Mouse (Mus musculus): ENCODE results near the gene P4ha3. TPM values are rescaled to one million over a fixed set of nuclear protein-coding genes. Genes with fewer than 3 reads are reported as not detected.

P4ha3 gene
- total RNA-seq, 2 experiments from 2014 or later: 5.4 to 5.9 TPM

Other genes with a start within 250 kb of the P4ha3 start
- gene Pold3, start 164.0 kb upstream of the P4ha3 start, total RNA-seq (2021): 10 to 100 TPM; 23.0 to 37.3 TPM
- gene Lipt2, start 126.2 kb upstream of the P4ha3 start, total RNA-seq (2021): 1 to 10 TPM; 4.2 to 5.8 TPM
- gene Kcne3, start 109.0 kb upstream of the P4ha3 start, total RNA-seq (2021): under 1 TPM; 0.35 to 0.57 TPM
- gene Pgm2l1, start 58.1 kb upstream of the P4ha3 start, total RNA-seq (2021): 100 to 1,000 TPM; 294 to 308 TPM
- 10 to 100 TPM; 20.5 to 28.1 TPM for gene C2cd3, start 86.7 kb downstream of the P4ha3 start, total RNA-seq (2021)
- 100 to 1,000 TPM; 204 to 224 TPM for gene Ppme1, start 86.8 kb downstream of the P4ha3 start, total RNA-seq (2021)
- gene Ucp3, start 187.5 kb downstream of the P4ha3 start, total RNA-seq (2021): 1 to 10 TPM; 2.3 to 2.8 TPM
- gene Ucp2, start 207.8 kb downstream of the P4ha3 start, total RNA-seq (2021): 10 to 100 TPM; 76.5 to 90.0 TPM
- gene Dnajb13, start 229.4 kb downstream of the P4ha3 start, total RNA-seq (2021): under 1 TPM; 0.39 to 0.45 TPM

Data from left cerebral cortex, postnatal 36 days (tissue).